Mouse (Mus musculus): ENCODE measurements around the gene Gm28047. TPM values are rescaled to one million over a fixed set of nuclear protein-coding genes. Genes with fewer than 3 reads are reported as not detected.

The Gm28047 gene
- total RNA-seq, 2 experiments from 2014 or later, result 0.57 to 1.8 TPM

GRCm38 (mm10) chr15:102505073-102505769, 119.6 kb downstream of the Gm28047 start:
- intact Hi-C loops (cut with DNase I), result no loop called here
- no peak for DNase-seq (ENCODE audit: low spot score in 2 of 2)

GRCm38 (mm10) chr15:102503924-102504782, 120.7 kb downstream of the Gm28047 start:
- DNase-seq (ENCODE audit: low spot score in 2 of 2), result no peak
- intact Hi-C loops (cut with DNase I), result no loop called here

GRCm38 (mm10) chr15:102503447-102503846, 121.4 kb downstream of the Gm28047 start, which contains the start of gene Gm10337:
Gm10337 (plus strand) TSS chr15:102503722.
- DNase-seq (ENCODE audit: low spot score in 2 of 2), result no peak
- intact Hi-C loops (cut with DNase I), result no loop called here

GRCm38 (mm10) chr15:102502254-102502840, 122.5 kb downstream of the Gm28047 start:
- DNase-seq (ENCODE audit: low spot score in 2 of 2), result no peak
- intact Hi-C loops (cut with DNase I), result no loop called here

GRCm38 (mm10) chr15:102501084-102501814, 123.6 kb downstream of the Gm28047 start:
- DNase-seq (ENCODE audit: low spot score in 2 of 2), result no peak
- intact Hi-C loops (cut with DNase I), result no loop called here

DNA sequence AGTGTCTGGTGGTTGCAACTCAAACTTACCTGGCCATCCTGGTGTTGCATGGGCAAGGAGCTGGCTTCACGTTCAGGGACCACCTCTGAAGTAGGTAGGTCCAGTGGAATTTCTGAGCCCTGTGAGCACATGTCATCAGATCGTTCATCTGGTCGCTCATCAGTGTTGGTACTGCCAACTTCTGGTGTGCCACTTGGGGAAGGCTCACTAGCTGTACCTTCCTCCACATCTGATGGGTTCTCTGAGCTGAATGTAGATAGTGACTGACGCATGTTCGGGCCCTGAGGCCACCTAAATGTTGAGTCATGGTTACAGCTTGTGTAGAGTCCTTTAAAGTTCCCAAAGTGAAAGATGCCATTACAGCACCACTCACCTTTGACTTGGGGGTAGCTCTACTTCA, 124.4 kb downstream of the Gm28047 start:
- intact Hi-C loops (cut with DNase I), result no loop called here
- no peak for DNase-seq (ENCODE audit: low spot score in 2 of 2)

- intact Hi-C loops (cut with DNase I), result no loop called here
These were observed 125.0 kb downstream of the Gm28047 start for GRCm38 (mm10) chr15:102499851-102500250.

DNA sequence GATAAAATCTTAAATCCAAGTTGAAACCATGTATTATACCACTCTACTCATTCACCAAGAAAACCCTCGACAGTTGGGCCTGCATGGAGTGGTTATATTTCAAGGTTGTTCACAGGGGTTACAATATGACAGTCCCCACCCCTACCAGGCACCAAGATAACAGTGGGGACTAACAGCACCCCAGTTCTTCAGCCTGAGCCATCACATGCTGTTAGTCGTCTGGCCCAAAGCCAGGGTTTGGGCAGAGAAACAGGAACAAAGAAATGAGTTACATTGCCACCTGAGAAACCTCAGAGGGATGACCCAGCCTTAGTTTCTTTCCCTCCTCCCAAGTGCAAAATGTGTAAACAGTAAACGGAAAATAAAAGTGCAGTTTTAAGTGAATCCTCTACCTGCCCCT, 125.5 kb downstream of the Gm28047 start:
- DNase-seq (ENCODE audit: low spot score in 2 of 2), result no peak
- intact Hi-C loops (cut with DNase I), result no loop called here

More at GRCm38 (mm10) chr15:102499851-102500250, 125.0 kb downstream of the Gm28047 start:
- no peak for DNase-seq (ENCODE audit: low spot score in 2 of 2)

DNA sequence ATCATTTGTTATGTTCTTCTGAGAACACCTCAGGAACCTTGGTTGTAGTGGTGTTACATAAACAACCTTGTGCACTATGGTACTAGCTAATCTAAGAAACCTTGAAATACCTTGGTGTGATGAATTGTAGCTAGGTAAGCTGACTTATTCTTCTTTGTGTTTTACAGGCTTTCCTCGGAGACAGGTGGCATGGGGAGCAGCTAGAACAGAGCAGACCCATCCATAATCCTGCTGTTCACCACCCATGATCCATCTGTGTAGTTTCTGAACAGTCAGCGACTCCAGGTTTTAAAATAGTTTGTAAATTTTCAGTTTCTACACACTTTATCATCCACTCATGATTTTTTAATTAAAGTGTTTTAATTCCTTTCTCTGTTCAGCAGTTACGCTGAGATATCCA, 126.5 kb downstream of the Gm28047 start:
- intact Hi-C loops (cut with DNase I), result no loop called here
- no peak for DNase-seq (ENCODE audit: low spot score in 2 of 2)

DNA sequence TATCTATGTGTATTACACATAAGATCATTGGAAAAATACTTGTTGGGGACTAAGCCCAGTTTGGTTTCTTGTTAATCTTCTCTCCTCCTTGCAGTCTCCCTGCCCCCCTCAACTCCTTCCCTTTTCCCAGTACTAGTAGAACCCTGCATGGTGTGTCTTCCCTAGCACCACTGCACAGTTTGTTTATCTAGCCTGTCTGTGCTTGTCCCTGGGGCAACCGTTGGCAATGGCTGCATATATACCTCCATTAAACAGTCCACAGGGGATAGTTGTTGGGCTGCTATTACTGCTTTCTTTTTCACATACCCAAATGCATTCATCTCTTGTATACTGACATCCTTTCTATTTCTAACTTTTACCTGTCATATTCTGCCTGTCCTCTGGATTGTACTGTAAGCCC, 137.2 kb downstream of the Gm28047 start:
- no peak for DNase-seq (ENCODE audit: low spot score in 2 of 2)
- intact Hi-C loops (cut with DNase I), result loop anchor here (2.0 kb wide), 1 partner anchor 13 kb away; no protein-coding TSS in a partner anchor

DNA sequence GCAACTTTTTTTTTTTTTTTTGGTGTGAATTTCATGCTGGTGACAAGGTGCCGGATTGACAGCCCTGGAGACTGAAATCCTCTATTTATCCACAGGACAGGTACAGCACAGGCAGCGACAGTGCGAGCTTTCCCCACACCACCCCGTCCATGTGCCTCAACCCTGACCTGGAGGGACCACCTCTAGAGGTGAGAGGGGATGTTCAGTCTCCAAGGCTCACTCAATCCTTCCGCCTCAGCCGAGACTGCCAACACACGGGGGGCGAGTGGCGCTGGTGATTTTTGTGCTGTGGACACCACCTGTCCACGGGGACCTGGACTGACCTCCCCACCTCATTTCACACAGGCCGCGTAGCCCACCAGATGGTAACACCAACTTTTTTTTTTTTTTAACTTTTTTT, 139.0 kb downstream of the Gm28047 start:
- no peak for DNase-seq (ENCODE audit: low spot score in 2 of 2)
- intact Hi-C loops (cut with DNase I), result no loop called here

GRCm38 (mm10) chr15:102483136-102483535, 141.7 kb downstream of the Gm28047 start:
- intact Hi-C loops (cut with DNase I), result no loop called here
- DNase-seq (ENCODE audit: low spot score in 2 of 2), result no peak

GRCm38 (mm10) chr15:102474520-102474919, 150.3 kb downstream of the Gm28047 start:
- no peak for DNase-seq (ENCODE audit: low spot score in 2 of 2)

More at GRCm38 (mm10) chr15:102474520-102474919, 150.3 kb downstream of the Gm28047 start:
- intact Hi-C loops (cut with DNase I), result loop anchor here (2.0 kb wide), 1 partner anchor 14 kb away; no protein-coding TSS in a partner anchor

Small RNA genes lying within 50 kb of the gene (microRNA-seq; reads per million reads assigned to microRNA genes)
- gene Mir688, result 0 to 0.99 reads per million in 2 experiments

Other genes with a start within 250 kb of the Gm28047 start
- gene Sp1, start 218.9 kb downstream of the Gm28047 start, total RNA-seq (2021), result 10 to 100 TPM; 24.3 to 27.0 TPM
- gene Amhr2, start 179.7 kb downstream of the Gm28047 start, total RNA-seq (2021), result 1 to 10 TPM in 1 of 2 experiments, under 1 TPM in 1; 0.62 to 2.4 TPM
- 10 to 100 TPM; 35.8 to 42.0 TPM for gene Prr13, start 166.0 kb downstream of the Gm28047 start, total RNA-seq (2021)
- gene Pcbp2, start 154.5 kb downstream of the Gm28047 start, total RNA-seq (2021), result 100 to 1,000 TPM; 464 to 469 TPM
- not detected for gene Gm10337, start 121.3 kb downstream of the Gm28047 start, total RNA-seq (2021)
- gene Map3k12, start 108.0 kb downstream of the Gm28047 start, total RNA-seq (2021), result 10 to 100 TPM; 93.6 to 96.2 TPM
- gene Tarbp2, start 106.9 kb downstream of the Gm28047 start, total RNA-seq (2021), result 10 to 100 TPM; 26.9 to 28.8 TPM
- gene Npff, start 100.1 kb downstream of the Gm28047 start, total RNA-seq (2021), result 1 to 10 TPM; 2.6 to 2.7 TPM
- 10 to 100 TPM; 30.9 to 36.8 TPM for gene Atf7, start 397 bp upstream of the Gm28047 start, total RNA-seq (2021)
- 10 to 100 TPM; 11.6 to 14.2 TPM for gene Atp5g2, start 47.3 kb upstream of the Gm28047 start, total RNA-seq (2021)
- gene Calcoco1, start 97.1 kb upstream of the Gm28047 start, total RNA-seq (2021), result 10 to 100 TPM; 64.4 to 68.3 TPM

Data from left cerebral cortex, postnatal 25 days (tissue).